Mouse (Mus musculus): ENCODE results near the gene Zfp646. TPM values are rescaled to one million over a fixed set of nuclear protein-coding genes. Genes with fewer than 3 reads are reported as not detected.

The Zfp646 gene
- total RNA-seq, 2 experiments from 2014 or later = 10.4 to 12.7 TPM

DNA sequence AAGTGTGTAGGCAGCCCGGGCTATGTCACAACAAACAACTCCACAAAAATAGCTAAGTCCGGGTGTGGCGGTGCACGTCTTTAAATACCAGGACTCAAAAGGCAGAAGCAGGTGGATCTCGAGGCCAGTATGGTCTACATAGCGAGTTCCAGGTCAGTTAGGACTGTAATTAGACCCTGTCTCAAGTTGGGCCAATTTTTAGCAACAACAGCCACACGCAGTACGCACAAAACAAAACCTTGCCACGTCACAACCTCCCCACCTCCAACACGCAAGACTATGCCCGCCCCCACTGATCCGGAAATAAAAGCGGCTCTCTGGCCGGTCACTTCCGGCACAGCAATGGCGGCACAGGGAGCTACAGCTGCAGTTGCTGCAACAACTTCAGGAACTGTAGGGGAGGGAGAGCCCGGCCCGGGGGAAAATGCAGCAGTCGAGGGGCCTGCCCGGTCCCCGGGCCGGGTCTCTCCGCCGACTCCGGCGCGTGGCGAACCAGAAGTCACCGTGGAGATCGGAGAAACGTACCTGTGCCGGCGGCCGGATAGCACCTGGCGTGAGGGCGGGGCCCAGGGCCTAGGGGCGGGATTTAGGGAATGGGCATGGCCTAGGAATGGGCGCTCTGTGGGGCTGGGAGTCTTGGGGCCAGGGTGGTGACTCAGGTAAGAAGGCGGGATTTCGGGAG, 36.3 kb downstream of the Zfp646 start, which contains the start of gene Kat8:
Gene Kat8, plus strand, starts transcription at position 327 of the 682 bp plus-strand sequence.
- DNase-seq = peak; percentile 76 to 83
- intact Hi-C loops (cut with DNase I) = no loop called here

GRCm38 (mm10) chr7:127912938-127913337, 36.9 kb downstream of the Zfp646 start:
- DNase-seq = no peak
- intact Hi-C loops (cut with DNase I) = no loop called here

- intact Hi-C loops (cut with DNase I) = no loop called here
- no peak for DNase-seq
Observed at GRCm38 (mm10) chr7:127915293-127915692, 39.3 kb downstream of the Zfp646 start.

DNA sequence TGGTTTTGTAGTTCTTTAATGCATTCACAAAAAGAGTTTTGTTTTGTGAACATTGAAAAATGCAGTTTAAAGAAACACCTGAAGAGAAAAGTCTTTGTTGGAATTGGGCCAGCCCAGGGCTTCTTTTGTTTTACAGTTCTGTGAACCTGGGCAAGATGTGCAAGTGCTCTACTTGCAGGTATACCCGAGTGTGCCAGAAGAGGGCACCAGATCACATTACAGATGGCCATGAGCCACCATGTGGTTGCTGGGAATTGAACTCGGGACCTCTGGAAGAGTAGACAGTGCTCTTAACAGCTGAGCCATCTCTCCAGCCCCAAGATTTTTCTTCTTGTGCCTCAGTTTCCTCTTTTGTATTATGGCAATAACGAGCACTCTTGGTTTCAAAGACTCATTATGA, 42.2 kb downstream of the Zfp646 start:
- intact Hi-C loops (cut with DNase I) = no loop called here
- no peak for DNase-seq

GRCm38 (mm10) chr7:127919290-127919689, 43.3 kb downstream of the Zfp646 start:
- no peak for DNase-seq
- intact Hi-C loops (cut with DNase I) = no loop called here

- intact Hi-C loops (cut with DNase I) = no loop called here
- DNase-seq = no peak
Observed at GRCm38 (mm10) chr7:127921516-127921915, 45.5 kb downstream of the Zfp646 start.

DNA sequence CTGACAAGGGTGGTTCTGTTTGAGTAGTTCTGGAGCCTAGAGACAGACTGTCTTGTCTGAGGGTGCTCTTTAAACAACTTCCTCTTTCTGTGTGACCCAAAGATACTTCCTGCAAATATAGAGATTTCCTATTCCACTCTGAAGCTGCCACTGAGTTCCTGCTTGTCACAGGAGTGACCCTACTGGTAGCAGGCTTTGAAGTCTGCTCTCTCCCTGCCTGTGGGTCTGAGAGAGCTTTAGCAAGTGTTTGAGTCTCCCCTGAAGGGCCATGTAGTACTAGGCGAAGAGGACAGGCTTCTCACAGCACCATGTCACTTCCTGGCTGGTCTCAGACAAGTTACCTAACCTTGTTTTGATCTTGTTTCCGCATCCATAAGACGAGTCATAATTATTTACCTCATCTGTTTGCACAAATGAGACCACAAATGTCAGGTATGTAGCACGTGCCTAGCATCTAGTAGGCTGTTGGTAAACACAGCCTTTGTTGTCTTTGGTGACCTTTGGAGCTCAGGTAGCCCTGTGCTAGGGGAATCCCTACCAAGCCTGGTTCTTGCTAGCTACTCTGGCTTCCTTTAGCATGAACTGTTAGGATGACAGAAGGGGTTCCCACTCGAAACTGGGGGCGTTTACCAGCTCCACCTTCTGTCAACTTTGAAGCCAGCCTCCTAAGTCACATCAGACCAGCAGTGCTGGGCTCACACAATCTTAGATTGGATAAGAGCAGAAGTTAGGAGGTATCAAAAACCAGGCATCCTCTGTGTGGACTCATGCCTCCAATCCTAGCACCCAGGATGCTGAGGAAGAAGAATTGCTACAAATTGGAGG, 46.6 kb downstream of the Zfp646 start:
- no peak for DNase-seq
- intact Hi-C loops (cut with DNase I) = no loop called here

GRCm38 (mm10) chr7:127923714-127924113, 47.7 kb downstream of the Zfp646 start:
- intact Hi-C loops (cut with DNase I) = no loop called here
- no peak for DNase-seq

GRCm38 (mm10) chr7:127925252-127925651, 49.2 kb downstream of the Zfp646 start:
- DNase-seq = no peak
- intact Hi-C loops (cut with DNase I) = no loop called here

GRCm38 (mm10) chr7:127926066-127926465, 50.0 kb downstream of the Zfp646 start:
- DNase-seq = no peak
- intact Hi-C loops (cut with DNase I) = no loop called here

GRCm38 (mm10) chr7:127926846-127927245, 50.8 kb downstream of the Zfp646 start:
- intact Hi-C loops (cut with DNase I) = no loop called here
- DNase-seq = no peak

DNA sequence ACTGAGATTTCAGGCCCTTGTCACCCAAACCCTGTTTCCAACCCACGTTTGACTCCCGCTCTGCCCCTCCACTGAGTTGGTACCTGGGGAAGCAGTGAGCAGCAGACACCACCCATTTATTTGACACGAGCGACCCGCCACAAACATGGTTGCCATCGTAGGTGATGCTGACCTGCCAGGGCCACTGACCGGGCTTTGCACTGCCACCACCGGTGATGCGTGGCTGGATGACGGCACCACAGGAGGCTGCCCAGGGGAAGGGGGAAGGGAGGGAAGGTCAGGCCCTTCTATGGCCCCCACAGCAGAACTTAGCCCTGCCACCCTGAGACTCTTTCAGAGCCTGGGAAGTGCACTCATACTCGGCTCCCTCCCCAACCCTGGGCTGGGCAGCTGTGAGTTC, 51.7 kb downstream of the Zfp646 start:
- intact Hi-C loops (cut with DNase I) = no loop called here
- DNase-seq = no peak

GRCm38 (mm10) chr7:127928596-127928995, 52.6 kb downstream of the Zfp646 start:
- intact Hi-C loops (cut with DNase I) = no loop called here
- DNase-seq = no peak

GRCm38 (mm10) chr7:127929923-127930322, 53.9 kb downstream of the Zfp646 start, which contains the start of gene Prss8:
Gene Prss8 (minus strand): TSS chr7:127930104.
- DNase-seq = no peak
- intact Hi-C loops (cut with DNase I) = no loop called here

DNA sequence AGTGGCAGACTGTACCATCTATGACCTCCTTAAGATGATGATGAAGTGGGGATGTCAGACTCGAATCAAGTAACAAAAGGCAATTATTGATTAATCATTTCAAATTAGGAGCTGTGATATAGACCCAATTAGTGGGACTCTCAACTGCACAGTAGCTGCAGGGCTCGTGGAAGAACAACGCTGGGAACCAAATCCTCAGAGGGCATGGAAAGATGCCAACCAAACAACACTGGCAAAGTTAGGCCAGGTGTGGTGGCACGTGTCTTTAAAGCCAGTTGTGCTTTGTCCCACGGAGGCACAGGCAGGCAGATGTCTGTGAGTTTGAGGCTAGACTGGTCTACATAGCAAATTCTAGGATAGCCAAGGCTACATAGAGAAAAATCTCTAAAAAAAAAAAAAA, 54.6 kb downstream of the Zfp646 start:
- no peak for DNase-seq
- intact Hi-C loops (cut with DNase I) = no loop called here

DNA sequence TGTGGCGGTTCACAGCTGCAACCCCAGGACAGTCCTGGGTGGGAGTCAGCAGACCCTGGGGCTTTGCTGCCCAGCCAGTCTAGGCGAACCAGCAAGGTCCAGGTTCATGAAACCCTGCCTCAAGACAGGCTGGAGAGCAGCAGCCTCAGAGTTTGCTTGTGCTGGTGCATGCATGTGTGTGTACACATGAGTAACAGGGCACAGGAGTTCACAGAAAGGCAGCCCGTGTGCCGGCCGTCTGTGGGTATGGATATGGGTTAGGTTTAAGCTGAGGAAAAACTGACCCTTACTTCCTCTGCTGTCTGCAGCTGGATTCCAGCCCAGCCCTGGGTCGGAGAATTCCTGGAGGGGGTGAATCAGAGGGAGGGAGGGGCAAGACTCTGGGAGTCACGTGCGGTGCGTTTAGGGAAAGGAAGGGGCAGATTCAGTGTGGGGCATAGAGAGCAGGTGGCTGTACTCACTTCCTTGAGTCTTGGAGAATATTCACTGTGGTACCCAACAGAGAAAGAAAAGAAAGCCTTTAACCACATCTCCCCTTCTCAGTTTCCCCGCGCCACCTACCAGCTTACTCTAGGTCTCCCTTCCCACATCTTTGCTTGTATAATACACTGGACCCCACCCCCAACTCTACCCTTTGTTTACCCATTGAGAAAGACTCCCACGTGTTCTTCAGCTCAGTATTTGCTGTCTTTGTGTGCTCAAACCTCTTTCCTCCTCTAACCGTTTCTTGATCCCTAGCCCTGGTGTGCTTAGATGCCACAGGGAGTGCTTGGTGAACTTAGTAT, 55.5 kb downstream of the Zfp646 start:
- intact Hi-C loops (cut with DNase I) = no loop called here
- no peak for DNase-seq

DNA sequence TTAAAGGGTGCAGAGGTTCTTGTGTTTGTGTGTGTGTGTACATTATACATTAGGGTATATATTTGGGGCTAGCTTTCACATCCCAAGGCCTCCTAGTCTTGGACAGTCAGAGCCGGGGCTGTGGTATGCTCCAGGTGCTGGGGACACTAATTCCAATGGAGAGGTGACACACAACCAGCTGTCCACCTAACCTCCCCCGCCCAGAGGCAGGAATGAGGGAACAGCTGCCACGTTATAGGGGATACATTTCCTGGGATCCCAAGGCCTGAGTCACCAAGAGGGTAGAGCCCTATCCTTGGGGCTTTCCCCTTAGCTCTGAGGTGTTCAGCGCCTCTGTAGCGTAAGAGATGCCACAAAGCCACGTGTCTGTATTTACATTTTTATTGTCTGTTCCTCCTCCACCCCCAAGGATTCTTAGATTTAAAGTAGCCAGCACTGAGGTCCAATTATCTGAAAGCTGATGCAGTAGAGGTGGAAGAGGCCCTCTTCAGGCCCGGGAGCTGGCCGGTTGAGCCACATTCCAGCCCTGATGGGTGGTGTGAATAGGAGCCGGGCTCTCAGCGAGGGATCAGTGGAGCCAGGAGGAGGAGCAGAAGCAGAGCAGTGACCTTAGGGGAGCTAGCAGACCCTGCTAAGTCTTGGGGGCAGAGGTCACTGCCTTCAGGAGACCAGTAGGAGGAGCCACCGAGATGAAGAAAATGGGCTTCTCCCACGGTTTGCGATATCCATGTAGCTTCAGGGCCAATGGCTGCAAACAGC, 56.4 kb downstream of the Zfp646 start:
- no peak for DNase-seq
- intact Hi-C loops (cut with DNase I) = no loop called here

- intact Hi-C loops (cut with DNase I) = no loop called here
- DNase-seq = no peak
Observed at GRCm38 (mm10) chr7:127934075-127934474, 58.1 kb downstream of the Zfp646 start.

DNA sequence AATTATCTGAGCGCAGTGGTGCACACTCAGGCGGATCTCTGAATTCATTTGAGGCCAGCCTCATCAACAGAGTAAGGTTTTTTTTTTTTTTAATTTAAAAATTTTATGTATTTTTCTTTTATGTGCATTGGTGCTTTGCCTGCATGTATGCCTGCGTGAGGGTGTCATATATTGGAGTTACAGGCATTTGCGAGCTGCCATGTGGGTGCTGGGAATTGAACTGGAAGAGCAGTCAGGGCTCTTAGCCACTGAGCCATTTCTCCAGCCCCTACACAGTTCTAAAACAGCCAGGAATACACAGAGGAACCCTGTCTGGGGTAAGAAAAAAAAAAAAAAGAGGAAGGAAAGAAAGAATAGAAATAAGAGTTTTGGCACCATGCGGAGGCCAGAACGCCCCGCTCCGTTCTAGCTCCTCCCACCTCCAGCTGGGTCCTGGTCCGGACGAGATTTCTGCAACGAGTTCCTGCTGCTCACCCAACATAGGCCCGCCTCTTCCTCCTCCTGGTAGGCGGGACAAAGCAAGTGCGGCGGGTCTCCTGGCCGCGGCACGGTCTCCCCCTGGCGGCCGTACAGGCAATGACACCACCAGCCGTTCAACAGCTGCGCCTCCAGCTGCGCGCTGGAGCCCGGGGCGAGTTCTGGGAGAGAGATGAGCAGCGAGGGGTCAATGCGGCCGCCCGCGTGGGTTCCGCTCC, 59.2 kb downstream of the Zfp646 start:
- intact Hi-C loops (cut with DNase I) = loop anchor here (5.0 kb wide), 1 partner anchor 133 kb away; the partner anchor contains the start of gene Hsd3b7
- peak; percentile 95 to 96 for DNase-seq
